Mouse (Mus musculus): ENCODE data around the gene Irak4. TPM values are rescaled to one million over a fixed set of nuclear protein-coding genes. Genes with fewer than 3 reads are reported as not detected.

Irak4 gene
- polyA plus RNA-seq, 1 experiment = 15.6 TPM

DNA sequence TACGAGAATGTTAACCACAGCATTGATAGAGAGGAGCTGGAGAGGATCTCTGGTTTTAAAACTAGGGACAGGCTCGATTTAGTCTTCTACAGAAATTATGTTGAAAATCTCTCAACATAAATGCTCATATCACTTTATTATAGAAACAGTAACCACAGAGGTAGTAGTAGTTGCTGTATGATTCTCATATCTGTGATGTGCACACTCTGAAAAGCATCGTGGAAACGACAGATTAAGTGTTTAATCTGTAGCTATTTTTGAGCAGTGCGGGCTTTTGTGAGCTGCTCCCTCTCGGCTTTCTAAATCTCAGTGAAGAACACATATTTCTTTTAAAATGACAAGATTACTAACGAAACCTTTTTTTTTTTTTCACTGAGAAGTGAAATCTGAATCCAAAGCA, 7.9 kb upstream of the Irak4 start:
- DNase-seq (ENCODE audit: low read depth in 1 of 2, low spot score in 2 of 2) = no peak
- Histone ChIP-seq H3K4me1 (ENCODE audit: control insufficient read depth, insufficient read depth, insufficient read length) (no peaks in the 10 kb centered on the region), H3K27me3 (ENCODE audit: control insufficient read depth, insufficient read depth, low read length) (no peaks in the 10 kb centered on the region; the same call in 1 of the 2 replicates), H3K27ac (ENCODE audit: insufficient read depth, low read length) (no peak overlapping the region), H3K4me3 (ENCODE audit: extremely low read depth, insufficient read depth, insufficient read length) (no peak overlapping the region), H3K36me3 (ENCODE audit: control insufficient read depth, insufficient read depth, low read length) (peaks cover 8% of the 10 kb centered on the region)
- 87% methylated on average over 7 of the region's 7 CpGs for WGBS
- TF ChIP-seq POLR2A (IDR thresholded peaks at IDR 0.05; ENCODE audit: low read depth, low read length) (no peak), CTCF (IDR thresholded peaks at IDR 0.05; ENCODE audit: extremely low read depth, insufficient read depth, insufficient read length, insufficient replicate concordance) (no peak)

DNA sequence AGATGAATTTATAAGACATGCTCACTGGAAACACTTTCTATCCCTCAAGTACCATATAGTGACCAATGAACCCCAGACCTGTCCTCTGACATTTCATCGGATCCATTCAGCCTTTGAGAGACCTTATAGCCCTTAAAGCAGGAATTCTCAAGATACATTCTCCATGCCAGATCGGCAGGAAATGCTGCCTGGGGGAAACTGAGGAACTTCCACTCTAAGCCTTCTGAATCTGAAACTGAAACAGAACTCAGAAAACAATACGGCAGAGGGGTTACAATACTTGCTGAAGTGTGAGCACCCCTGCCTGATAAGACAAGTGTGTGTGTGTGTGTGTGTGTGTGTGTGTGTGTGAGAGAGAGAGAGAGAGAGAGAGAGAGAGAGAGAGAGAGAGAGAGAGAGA, 4.1 kb upstream of the Irak4 start:
- TF ChIP-seq POLR2A (IDR thresholded peaks at IDR 0.05; ENCODE audit: low read depth, low read length) = no peak
- no peak for TF ChIP-seq CTCF (IDR thresholded peaks at IDR 0.05; ENCODE audit: extremely low read depth, insufficient read depth, insufficient read length, insufficient replicate concordance)
- DNase-seq (ENCODE audit: low read depth in 1 of 2, low spot score in 2 of 2) = no peak
- 76% methylated on average over 3 of the region's 3 CpGs for WGBS
- no peaks in the 10 kb centered on the region; the same call in 1 of the 2 replicates for H3K27me3 ChIP-seq (ENCODE audit: control insufficient read depth, insufficient read depth, low read length)
- H3K4me3 ChIP-seq (ENCODE audit: extremely low read depth, insufficient read depth, insufficient read length) = no peak overlapping the region
- no peaks in the 10 kb centered on the region for H3K4me1 ChIP-seq (ENCODE audit: control insufficient read depth, insufficient read depth, insufficient read length)
- no peaks in the 10 kb centered on the region; the same call in 1 of the 2 replicates for H3K36me3 ChIP-seq (ENCODE audit: control insufficient read depth, insufficient read depth, low read length)
- H3K27ac ChIP-seq (ENCODE audit: insufficient read depth, low read length) = no peak overlapping the region

DNA sequence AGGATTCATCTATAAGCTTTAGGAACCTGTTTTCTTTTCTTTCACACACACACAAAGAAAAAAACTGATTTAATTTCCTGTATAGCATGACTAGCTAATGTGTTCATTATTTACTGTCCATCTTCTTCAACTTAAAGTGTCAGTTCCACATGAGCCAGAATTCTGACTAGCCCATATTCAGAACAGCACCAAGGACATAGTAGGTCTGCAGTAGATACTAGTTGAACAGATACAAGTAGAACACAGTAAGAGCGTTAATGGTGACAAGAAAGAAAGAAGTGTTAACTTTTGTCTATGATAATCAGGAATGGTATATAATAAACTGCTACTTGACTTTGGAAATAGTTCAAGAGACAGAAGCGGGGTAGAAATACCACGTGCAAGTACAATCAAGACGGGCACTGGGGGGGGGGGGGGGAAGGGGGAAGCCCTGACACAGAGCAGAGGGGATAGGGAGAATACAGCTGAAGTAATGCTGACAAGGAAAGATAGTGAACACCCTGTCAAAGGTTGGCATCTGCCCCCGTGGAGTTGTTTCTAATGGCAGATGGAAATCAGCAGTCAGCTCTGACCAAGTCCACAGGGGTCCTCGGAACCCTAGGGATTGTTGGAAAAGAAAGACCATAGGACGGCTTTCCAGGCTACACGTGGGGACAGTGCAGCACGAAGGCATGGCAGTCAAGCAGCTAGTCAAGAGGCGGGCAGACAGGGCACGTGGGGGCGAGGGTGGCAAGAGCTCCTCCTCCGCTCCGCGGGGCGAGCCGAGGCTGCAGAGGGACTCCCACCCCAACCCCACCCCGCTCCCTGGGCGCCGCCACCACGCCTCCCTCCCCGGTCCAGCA, 655 bp upstream of the Irak4 start:
- Histone ChIP-seq H3K4me1 (ENCODE audit: control insufficient read depth, insufficient read depth, insufficient read length) (no peaks in the 10 kb centered on the region), H3K27ac (ENCODE audit: insufficient read depth, low read length) (peak overlapping the region; percentile 33; the same call in 1 of the 2 replicates), H3K27me3 (ENCODE audit: control insufficient read depth, insufficient read depth, low read length) (no peaks in the 10 kb centered on the region), H3K36me3 (ENCODE audit: control insufficient read depth, insufficient read depth, low read length) (no peaks in the 10 kb centered on the region), H3K4me3 (ENCODE audit: extremely low read depth, insufficient read depth, insufficient read length) (peak overlapping the region; percentile 98)
- TF ChIP-seq POLR2A (IDR thresholded peaks at IDR 0.05; ENCODE audit: low read depth, low read length) (no peak), CTCF (IDR thresholded peaks at IDR 0.05; ENCODE audit: extremely low read depth, insufficient read depth, insufficient read length, insufficient replicate concordance) (no peak)
- no peak for DNase-seq (ENCODE audit: low read depth in 1 of 2, low spot score in 2 of 2)
- 3% methylated on average over 21 of the region's 22 CpGs for WGBS

- H3K4me3 ChIP-seq (ENCODE audit: extremely low read depth, insufficient read depth, insufficient read length) = peak overlapping the region; percentile 98
- no peaks in the 10 kb centered on the region for H3K27me3 ChIP-seq (ENCODE audit: control insufficient read depth, insufficient read depth, low read length)
- no peak for DNase-seq (ENCODE audit: low read depth in 1 of 2, low spot score in 2 of 2)
- no peaks in the 10 kb centered on the region for H3K4me1 ChIP-seq (ENCODE audit: control insufficient read depth, insufficient read depth, insufficient read length)
- TF ChIP-seq POLR2A (IDR thresholded peaks at IDR 0.05; ENCODE audit: low read depth, low read length) (no peak; the same call in 1 of the 2 replicates), CTCF (IDR thresholded peaks at IDR 0.05; ENCODE audit: extremely low read depth, insufficient read depth, insufficient read length, insufficient replicate concordance) (no peak)
- 39% methylated on average over 9 of the region's 9 CpGs for WGBS
- H3K27ac ChIP-seq (ENCODE audit: insufficient read depth, low read length) = peak overlapping the region; percentile 94
- peaks cover 8% of the 10 kb centered on the region; the same call in 1 of the 2 replicates for H3K36me3 ChIP-seq (ENCODE audit: control insufficient read depth, insufficient read depth, low read length)
Observed at GRCm38 (mm10) chr15:94544052-94544636, 701 bp downstream of the Irak4 start.

- no peak overlapping the region for H3K4me3 ChIP-seq (ENCODE audit: extremely low read depth, insufficient read depth, insufficient read length)
- 74% methylated on average over 4 of the region's 4 CpGs for WGBS
- no peaks in the 10 kb centered on the region for H3K4me1 ChIP-seq (ENCODE audit: control insufficient read depth, insufficient read depth, insufficient read length)
- DNase-seq (ENCODE audit: low read depth in 1 of 2, low spot score in 2 of 2) = no peak
- no peaks in the 10 kb centered on the region for H3K27me3 ChIP-seq (ENCODE audit: control insufficient read depth, insufficient read depth, low read length)
- H3K36me3 ChIP-seq (ENCODE audit: control insufficient read depth, insufficient read depth, low read length) = peaks cover 13% of the 10 kb centered on the region; the same call in 1 of the 2 replicates
- TF ChIP-seq POLR2A (IDR thresholded peaks at IDR 0.05; ENCODE audit: low read depth, low read length) = no peak
- no peak for TF ChIP-seq CTCF (IDR thresholded peaks at IDR 0.05; ENCODE audit: extremely low read depth, insufficient read depth, insufficient read length, insufficient replicate concordance)
- no peak overlapping the region for H3K27ac ChIP-seq (ENCODE audit: insufficient read depth, low read length)
Observed at GRCm38 (mm10) chr15:94544844-94545243, 1.4 kb downstream of the Irak4 start.

DNA sequence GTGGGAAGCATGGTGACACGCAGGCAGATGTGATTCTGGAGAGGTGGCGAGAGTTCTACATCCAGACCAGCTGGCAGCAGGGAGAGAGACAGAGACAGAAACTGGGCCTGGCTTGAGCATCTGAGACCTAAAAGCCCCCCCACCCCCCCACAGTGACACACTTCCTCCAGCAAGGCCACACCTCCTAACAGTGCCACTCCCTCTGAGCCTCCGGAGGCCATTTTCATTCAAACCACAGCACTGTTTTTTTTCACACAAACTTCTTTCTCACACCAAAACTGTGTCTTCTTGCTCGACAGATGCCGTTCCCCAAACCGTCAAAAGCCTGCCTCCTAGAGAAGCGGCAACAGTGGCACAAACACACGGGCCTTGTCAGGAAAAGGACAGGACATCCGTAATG, 10.1 kb downstream of the Irak4 start:
- 95% methylated on average over 9 of the region's 9 CpGs for WGBS
- H3K4me1 ChIP-seq (ENCODE audit: control insufficient read depth, insufficient read depth, insufficient read length) = no peaks in the 10 kb centered on the region
- no peak overlapping the region for H3K4me3 ChIP-seq (ENCODE audit: extremely low read depth, insufficient read depth, insufficient read length)
- TF ChIP-seq CTCF (IDR thresholded peaks at IDR 0.05; ENCODE audit: extremely low read depth, insufficient read depth, insufficient read length, insufficient replicate concordance) = no peak
- no peak for TF ChIP-seq POLR2A (IDR thresholded peaks at IDR 0.05; ENCODE audit: low read depth, low read length)
- H3K27ac ChIP-seq (ENCODE audit: insufficient read depth, low read length) = no peak overlapping the region
- peaks cover 24% of the 10 kb centered on the region for H3K36me3 ChIP-seq (ENCODE audit: control insufficient read depth, insufficient read depth, low read length)
- DNase-seq (ENCODE audit: low read depth in 1 of 2, low spot score in 2 of 2) = no peak
- H3K27me3 ChIP-seq (ENCODE audit: control insufficient read depth, insufficient read depth, low read length) = no peaks in the 10 kb centered on the region

Measured in spleen, adult 2 months (tissue).